Mouse (Mus musculus) layer of hippocampus, postnatal 10 days (tissue): ENCODE data around the gene Atp2a2. TPM values are rescaled to one million over a fixed set of nuclear protein-coding genes. Genes with fewer than 3 reads are reported as not detected.
A peak's percentile ranks its signal among the peaks of the same experiment; 100 is the strongest.

Experiments
- DNase-seq, 2 experiments: peaks; one replicate each; pipeline ENCODE4 v3.0.0; 2021; ENCODE audit warnings: low spot score in 2 of 2
- long read RNA-seq: library from polyadenylated mRNA; stranded (forward); transcript quantifications from one replicate; pipeline ENCODE4 v2.0.0, GENCODE M21; 2023
- total RNA-seq, 2 experiments: library from RNA; stranded (reverse); gene quantifications; 2 replicates each; pipeline ENCODE4 v1.2.3; 2021

Gene Atp2a2
- total RNA-seq: 100 to 1,000 TPM; 511 to 561 TPM
- long read RNA-seq, full-length matches to known transcripts: 62 of 102 reads
- long read RNA-seq, partial matches to known transcripts: 22 of 102 reads
- long read RNA-seq, other reads (novel, unspliced or antisense): 18 of 102 reads

- DNase-seq: peak; percentile 90 to 95
Observed at GRCm38 (mm10) chr5:122502077-122502941, at the start of gene Atp2a2. TSS of gene Atp2a2 (minus strand) at chr5:122502225.

GRCm38 (mm10) chr5:122550460-122550859 is 48.4 kb upstream of the Atp2a2 start:
- no peak for DNase-seq

DNA sequence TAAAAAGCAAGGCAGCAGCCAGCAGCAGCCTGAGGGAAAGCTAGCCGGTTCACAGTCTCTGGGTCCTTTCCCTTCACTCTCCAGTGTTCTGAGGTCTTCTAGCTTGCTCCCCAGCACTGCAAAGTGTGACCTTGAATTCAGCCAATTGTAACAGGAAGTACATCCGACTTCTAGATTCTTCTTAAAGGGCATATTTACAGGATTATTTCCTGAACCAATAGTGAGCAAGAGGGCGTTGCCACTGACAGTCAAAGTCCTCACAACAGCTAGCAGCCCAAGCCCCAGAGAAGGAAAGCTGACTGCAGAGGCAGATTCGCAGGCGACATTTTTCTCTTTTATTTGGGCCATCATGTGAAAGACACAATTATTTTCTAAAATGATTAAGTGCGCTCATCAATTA is 46.6 kb upstream of the Atp2a2 start:
- DNase-seq: no peak

GRCm38 (mm10) chr5:122547810-122548209 is 45.8 kb upstream of the Atp2a2 start:
- no peak for DNase-seq

DNA sequence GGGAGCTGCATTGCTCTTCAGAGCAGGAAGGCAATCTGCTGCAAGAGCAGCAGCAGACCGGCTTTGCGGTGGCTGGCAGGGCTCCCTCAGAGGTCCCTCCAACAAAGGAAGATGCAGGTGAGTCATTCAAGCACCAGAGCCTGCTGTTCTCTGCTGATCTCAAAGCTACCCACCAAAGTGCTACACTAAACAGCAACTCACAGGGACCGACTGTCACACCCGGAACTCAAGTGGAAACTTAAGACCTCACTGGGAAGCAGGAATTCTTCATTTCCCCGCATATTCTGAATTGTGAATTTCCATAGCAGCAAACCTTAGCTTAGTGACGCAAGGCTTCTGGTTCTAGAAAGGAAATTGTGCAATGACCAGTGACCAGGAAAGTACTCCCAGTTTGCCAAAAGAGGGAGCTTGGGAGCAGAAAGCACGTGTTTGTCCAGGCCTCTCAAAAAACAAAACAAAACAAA is 45.3 kb upstream of the Atp2a2 start:
- peak; percentile 26 to 41 for DNase-seq

GRCm38 (mm10) chr5:122543392-122543791 is 41.4 kb upstream of the Atp2a2 start:
- DNase-seq: no peak

- DNase-seq: no peak
Observed at GRCm38 (mm10) chr5:122541871-122542270, 39.8 kb upstream of the Atp2a2 start.

- DNase-seq: no peak
Observed at GRCm38 (mm10) chr5:122538077-122538476, 36.1 kb upstream of the Atp2a2 start.

DNA sequence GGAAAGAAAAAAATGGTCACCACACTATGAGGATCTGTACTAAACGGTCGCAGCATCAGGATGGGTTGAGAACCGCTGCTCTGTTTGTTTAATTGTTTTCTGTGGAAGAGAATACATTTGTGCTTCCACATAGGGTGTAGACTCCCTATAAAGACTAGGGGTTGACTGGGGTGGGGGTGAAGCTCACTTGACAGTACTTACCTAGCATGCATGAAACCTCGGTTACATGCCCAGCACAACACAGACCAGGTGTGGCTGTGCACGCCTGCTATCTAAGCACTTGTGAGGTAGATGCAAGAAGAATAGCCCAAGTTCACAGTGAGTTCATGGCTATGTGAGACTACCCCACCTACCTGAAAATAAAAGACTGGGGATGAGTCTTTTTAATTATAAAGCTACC is 35.6 kb upstream of the Atp2a2 start:
- no peak for DNase-seq

- no peak for DNase-seq
Observed at GRCm38 (mm10) chr5:122533884-122534283, 31.9 kb upstream of the Atp2a2 start.

GRCm38 (mm10) chr5:122529913-122530604 is 28.0 kb upstream of the Atp2a2 start:
- DNase-seq: no peak

DNA sequence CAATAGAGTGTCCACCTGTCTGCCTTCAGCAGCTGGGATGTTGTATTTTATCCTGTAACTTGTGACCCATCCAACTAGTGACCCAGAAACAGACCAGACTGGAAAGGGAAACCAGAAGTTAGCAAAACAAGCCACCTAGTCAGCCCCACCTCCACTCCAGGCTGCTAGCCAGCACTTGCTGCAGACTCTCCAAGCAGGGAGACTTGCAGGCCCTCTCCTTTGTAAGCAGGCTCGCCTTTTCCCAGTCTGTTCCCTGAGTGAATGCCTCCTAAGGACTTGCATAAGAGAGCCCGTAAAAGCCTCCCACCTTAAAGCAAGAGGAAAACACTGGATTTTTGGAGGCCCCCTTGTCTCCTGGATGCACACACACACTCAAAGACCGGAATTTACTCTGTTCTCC is 27.3 kb upstream of the Atp2a2 start:
- DNase-seq: peak in 1 of 2 experiments; percentile 42

DNA sequence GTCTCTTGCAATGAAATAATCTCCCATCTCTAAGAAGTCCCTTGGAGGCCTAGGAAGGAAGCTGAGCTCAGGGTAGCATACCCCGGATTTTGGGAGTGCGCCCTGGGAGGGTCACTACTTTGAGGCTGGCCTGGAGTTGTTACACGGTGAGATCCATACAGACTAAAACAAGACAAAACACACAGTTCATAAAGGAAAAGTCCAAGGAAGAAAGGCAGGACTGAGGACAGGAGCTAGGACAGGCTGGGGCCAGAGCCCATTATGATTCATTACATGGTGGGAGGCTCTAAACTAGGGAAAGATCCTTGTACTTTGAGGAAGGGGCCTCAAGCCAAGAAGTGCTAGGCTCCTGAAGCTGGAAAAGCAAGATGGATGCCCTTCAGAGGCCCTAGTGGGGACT is 26.6 kb upstream of the Atp2a2 start:
- no peak for DNase-seq

DNA sequence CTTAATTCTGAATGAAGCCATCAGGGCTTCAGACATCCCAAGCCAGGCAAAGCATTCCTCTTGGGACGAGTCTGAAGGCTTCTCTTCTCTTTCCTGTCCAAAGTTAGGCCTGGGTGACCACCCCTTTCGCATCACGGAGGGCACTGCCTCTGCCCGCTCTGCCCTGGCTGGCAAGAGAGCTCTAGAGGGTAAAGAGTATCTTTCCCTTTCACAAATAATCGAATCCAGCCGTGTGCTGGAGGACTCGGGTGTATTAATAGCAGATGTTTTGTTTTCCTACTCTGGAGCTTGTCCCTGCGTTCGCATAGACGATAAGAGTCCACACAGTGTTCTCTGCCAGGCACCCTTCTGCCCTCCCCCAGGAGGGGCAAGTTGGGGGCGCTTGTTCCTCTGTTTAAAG is 25.7 kb upstream of the Atp2a2 start:
- DNase-seq: no peak

- no peak for DNase-seq
Observed at GRCm38 (mm10) chr5:122526878-122527730, 25.1 kb upstream of the Atp2a2 start.

DNA sequence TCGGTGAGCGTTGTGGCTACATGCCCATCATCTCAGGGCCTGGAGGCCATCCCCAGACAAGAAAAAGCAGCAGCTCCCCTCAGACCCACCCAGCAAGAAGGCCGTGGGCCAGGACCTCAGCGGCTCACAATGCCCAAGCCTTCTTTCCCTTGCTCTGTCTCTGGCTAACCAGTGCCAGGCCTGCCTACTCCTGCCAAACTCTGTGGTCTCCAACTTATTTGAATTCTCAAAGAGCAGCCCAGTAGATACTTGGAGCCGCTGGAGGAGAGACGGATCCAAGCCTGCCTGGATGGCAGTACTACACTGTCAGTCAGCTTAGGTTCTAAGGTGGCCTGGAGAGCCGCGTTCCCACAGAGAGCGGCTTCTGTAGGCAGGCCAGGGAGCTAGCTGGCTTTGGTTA is 24.4 kb upstream of the Atp2a2 start:
- peak; percentile 56 to 66 for DNase-seq

GRCm38 (mm10) chr5:122525238-122525931 is 23.4 kb upstream of the Atp2a2 start:
- DNase-seq: no peak

- no peak for DNase-seq
Observed at GRCm38 (mm10) chr5:122524854-122525237, 22.8 kb upstream of the Atp2a2 start.

GRCm38 (mm10) chr5:122524244-122524643 is 22.2 kb upstream of the Atp2a2 start:
- no peak for DNase-seq

DNA sequence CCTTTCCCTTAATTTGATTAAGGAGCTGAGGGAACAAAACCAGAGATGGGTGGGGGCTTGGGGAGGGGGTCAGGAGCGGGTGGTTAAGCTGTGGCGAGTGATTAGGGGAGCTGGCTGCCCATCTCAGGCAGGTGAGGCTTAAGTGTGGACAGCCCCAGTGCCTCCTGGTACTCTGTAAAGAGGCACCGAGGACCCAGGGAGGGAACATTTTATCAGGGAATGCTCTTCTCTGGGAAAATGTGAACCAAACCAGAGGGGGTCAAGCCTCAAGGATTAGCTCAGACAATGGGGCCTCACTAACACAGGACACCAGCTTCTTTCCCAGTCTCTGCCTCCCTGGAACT is 19.1 kb upstream of the Atp2a2 start:
- no peak for DNase-seq
